8 mouse cellular contexts compared by ENCODE assay signal in genomic region chr10:5841369-5841768, GRCm38 (mm10). TPM values are rescaled to one million over a fixed set of nuclear protein-coding genes. Genes with fewer than 3 reads are reported as not detected.
DNase-seq lines count a peak whose midpoint lies in the region; TF ChIP-seq lines count a peak whose summit lies in the region.

No protein-coding gene starts in this region.

- TF ChIP-seq CTCF in left cerebral cortex, adult 2 months (IDR thresholded peaks at IDR 0.05), result peak; percentile 48

- DNase-seq in cerebellum, adult 9-10 months, result peak; percentile 36
- no peak for DNase-seq in cerebellum, adult 11-12 months
- peak in 1 of 2 experiments; percentile 29 for DNase-seq in left cerebral cortex, adult 2 months (ENCODE audit: extremely low spot score in 1 of 2, low spot score in 2 of 2)
- DNase-seq in left cerebral cortex, adult 11 months (ENCODE audit: low spot score), result no peak
- peak; percentile 55 for DNase-seq in WW6 (ENCODE audit: low read depth, low spot score)
- peak; percentile 15 for DNase-seq in embryo, embryonic 9.5 days (ENCODE audit: extremely low spot score)
- peak; percentile 39 for DNase-seq in left cerebral cortex, postnatal 4 days
- peak; percentile 64 for DNase-seq in right cerebral cortex, postnatal 14 days

- no peak overlapping the region for H3K4me3 ChIP-seq in left cerebral cortex, adult 2 months

- no peak overlapping the region for H3K27ac ChIP-seq in left cerebral cortex, adult 2 months

- intact Hi-C loops in left cerebral cortex, adult 2 months (cut with DNase I), result loop anchor here (10.0 kb wide), 2 partner anchors 853 to 1033 kb away; no protein-coding TSS in a partner anchor
- intact Hi-C loops in left cerebral cortex, postnatal 4 days (cut with DNase I), result loop anchor here (10.0 kb wide), 1 partner anchor 193 kb away; no protein-coding TSS in a partner anchor

RNA-seq across cellular contexts. Expression of gene Mtrf1l, which starts 17.7 kb away (rescaled TPM):
- total RNA-seq in left cerebral cortex, adult 2 months (2021), result 10 to 100 TPM in 1 of 2 experiments, 1 to 10 TPM in 1; 8.2 to 10.0 TPM
- total RNA-seq in left cerebral cortex, postnatal 4 days (2021), result 10 to 100 TPM; 10.7 to 11.4 TPM

RNA-seq across cellular contexts. Expression of gene Fbxo5, which starts 36.0 kb away (rescaled TPM):
- 1 to 10 TPM; 1.3 to 1.7 TPM for total RNA-seq in left cerebral cortex, adult 2 months (2021)
- 1 to 10 TPM; 4.0 to 4.6 TPM for total RNA-seq in left cerebral cortex, postnatal 4 days (2021)

Comparison
In these comparisons a context has a peak if more than half of its experiments do, and no peak if none do; other contexts are left out.
1. DNase-seq: peak in cerebellum, adult 9-10 months (single experiment), WW6 (single experiment), embryo, embryonic 9.5 days (single experiment), left cerebral cortex, postnatal 4 days (single experiment) and right cerebral cortex, postnatal 14 days (single experiment); none in cerebellum, adult 11-12 months (single experiment) and left cerebral cortex, adult 11 months (single experiment).